Mouse (Mus musculus) mature B cell (primary cell): ENCODE measurements around the gene E2f6.

ENCODE experiments used
- in situ Hi-C: fragments of 300-500 bp; cut with MboI; formaldehyde crosslinking; loops from 2 replicates; pipeline ENCODE4 v1.14.3; 2019

Gene E2f6

DNA sequence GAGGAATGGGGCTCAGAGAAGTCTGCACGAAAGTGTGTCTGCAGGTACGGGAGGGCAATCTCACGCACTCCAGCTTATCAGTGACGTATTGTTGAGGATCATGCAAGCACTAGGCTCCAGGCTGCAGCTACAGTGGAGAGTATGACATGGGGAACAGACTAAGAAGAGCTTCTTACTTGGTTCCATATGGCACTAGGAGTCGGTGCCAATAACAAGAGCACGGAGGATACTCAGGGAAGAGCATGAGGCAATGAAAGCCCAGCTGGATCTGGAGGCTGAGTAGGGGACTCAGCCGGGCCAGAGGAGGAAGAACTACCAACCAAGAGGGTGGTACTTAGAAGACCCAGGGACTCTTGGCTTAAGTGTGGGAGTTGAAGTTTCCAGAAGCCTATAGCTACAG, 62.8 kb downstream of the E2f6 start:
- in situ Hi-C loops, result no loop called here

- in situ Hi-C loops, result no loop called here
Observed at GRCm38 (mm10) chr12:16874086-16874485, 63.3 kb downstream of the E2f6 start.

DNA sequence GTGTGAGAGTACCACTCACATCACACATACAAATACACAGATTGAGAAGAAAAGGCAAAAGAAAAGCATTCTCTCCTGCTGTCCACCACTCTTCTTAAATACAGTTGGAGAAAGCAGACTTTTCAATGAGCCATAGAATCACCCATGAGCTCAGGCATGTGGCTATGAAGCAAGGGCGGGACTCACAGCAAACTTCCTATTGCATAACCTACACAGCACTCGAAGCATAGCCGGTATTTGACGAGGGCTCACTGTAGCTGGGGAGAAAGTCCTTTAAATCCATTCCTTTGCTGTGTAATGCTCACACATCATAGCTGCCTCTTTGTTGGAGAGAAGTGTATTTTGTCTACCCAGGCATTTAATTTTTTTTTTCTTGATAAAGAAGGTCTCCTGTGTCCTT, 64.5 kb downstream of the E2f6 start:
- in situ Hi-C loops, result no loop called here

DNA sequence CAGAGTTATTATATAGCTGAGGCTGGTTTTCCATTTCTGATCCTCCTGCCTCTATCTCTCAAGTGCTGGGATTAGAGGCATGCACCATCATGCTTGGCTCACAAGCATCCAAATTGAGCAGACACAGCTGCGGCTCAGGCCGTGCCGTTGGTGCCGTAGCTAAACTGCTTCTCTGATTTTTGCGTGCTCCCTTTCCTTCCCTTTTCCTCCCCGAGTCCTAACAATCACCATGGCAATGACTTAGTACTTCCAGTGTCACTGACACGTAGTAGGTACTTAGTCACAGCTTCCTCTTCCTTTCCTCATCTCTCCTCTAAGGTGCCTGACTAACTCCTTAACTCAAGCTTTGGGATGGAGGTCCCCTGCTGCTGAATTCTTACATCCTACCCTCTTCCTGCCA, 64.9 kb downstream of the E2f6 start:
- in situ Hi-C loops, result no loop called here

- in situ Hi-C loops, result no loop called here
Observed at GRCm38 (mm10) chr12:16876667-16877066, 65.9 kb downstream of the E2f6 start.

DNA sequence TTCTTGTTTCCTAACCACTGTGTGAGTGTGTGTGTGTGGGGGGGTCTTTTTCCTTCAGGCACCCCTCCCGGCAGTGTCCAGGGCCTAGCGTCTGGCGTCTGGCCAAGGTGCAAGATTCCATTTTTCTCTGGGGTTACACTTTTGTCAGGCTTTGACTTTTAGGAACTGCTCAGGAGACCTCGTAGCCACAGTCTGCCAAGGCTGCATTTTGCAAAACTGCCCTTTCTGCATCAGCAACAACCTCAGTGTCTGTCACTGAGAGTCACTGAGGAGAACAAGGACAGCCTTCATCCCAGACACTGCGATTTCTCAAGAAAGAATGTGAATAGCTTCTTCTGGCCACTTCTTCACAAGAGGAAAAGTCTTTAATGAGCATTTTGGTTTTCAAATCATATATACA, 66.4 kb downstream of the E2f6 start:
- in situ Hi-C loops, result no loop called here

DNA sequence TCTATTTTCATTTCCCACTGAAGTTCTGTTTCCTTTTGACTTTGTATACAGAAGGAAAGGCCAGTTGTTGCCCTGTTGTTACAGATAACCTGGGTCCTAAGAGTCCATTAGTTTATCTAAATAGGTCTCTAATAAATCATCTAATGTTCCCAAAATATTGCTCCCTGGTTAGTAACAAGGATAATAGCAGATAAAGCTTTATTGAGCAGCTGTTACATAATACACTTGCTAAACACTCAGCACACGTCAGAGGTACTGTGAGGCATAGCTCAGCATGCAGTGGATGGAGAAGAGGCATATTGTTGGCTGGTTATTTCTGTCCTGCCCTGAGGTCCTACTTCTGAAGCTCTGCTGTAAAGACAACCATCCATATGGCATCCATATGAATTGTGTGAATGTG, 66.9 kb downstream of the E2f6 start:
- in situ Hi-C loops, result no loop called here

DNA sequence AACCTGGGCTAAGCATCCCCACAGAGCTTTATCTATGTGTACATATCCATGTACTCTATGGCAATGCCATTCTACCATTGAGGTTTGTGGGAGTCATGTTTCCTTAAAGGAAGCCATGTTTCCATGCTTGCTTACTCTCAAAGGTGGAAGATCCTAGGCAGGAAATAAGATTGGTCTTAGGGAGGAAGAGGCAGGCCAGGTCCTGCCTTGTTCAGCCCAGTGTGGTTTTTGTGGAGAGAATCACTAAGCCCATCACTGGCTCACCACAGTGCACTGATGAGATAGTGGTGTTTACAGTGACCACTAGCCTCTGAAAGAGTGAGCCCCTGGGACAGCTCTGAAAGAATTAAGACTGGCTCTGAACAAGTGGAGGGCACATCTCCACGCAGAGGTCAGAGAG, 68.6 kb downstream of the E2f6 start:
- in situ Hi-C loops, result no loop called here

DNA sequence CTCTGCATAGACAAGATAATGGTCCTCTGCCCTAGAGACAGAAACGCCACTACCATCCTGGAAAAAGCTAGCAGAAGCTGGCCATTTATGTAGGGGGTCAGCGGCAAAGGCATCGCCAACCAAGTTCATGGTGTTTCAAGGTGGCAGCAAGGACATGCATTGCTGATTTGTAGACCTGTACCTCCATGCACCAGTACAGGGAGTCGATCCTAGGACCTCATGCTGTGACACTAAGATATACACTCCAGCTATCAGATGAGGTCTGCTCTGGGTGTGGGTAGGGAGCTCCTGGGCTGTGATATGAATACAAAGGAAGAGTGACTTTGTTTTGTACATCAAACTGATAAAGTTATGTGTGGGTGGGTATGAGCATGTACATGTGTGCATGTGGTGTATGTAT, 69.3 kb downstream of the E2f6 start:
- in situ Hi-C loops, result no loop called here

- in situ Hi-C loops, result no loop called here
Observed at GRCm38 (mm10) chr12:16882442-16882841, 71.7 kb downstream of the E2f6 start.

GRCm38 (mm10) chr12:16883111-16883510, 72.3 kb downstream of the E2f6 start:
- in situ Hi-C loops, result no loop called here

- in situ Hi-C loops, result no loop called here
Observed at GRCm38 (mm10) chr12:16884534-16884933, 73.8 kb downstream of the E2f6 start.

- in situ Hi-C loops, result no loop called here
Observed at GRCm38 (mm10) chr12:16886354-16886753, 75.6 kb downstream of the E2f6 start.
